Mouse (Mus musculus): ENCODE measurements around the gene Pik3cg. TPM values are rescaled to one million over a fixed set of nuclear protein-coding genes. Genes with fewer than 3 reads are reported as not detected.

Gene Pik3cg
- polyA plus RNA-seq, 1 experiment from 2014 or later, result 1.1 TPM

DNA sequence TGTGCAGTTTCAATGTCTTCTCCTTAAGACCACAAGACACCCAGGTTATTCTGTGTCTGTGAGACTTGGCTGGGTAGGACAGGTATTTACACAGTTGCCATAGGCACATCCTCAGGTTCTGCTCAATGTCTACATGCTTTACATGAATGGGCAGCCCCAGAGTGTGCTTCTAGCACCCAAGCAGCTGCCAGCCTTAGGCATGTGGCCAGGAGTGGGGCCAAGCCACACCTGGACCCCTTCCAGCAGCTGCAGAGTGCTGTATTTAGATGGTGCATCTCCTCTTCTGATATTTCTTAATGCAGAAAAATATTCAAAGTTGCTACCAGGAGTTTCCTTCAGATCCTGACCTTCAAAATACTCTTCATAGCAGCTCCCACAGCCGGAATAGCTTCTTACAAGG, 11.9 kb upstream of the Pik3cg start:
- Histone ChIP-seq H3K27ac (ENCODE audit: low read depth, low read length) (no peak overlapping the region), H3K4me3 (ENCODE audit: low read depth, low read length) (no peak overlapping the region), H3K4me2 (replicated peaks; ENCODE audit: low read depth) (no peak overlapping the region), H3K9ac (ENCODE audit: low read depth, low read length) (no peak overlapping the region), H3K27me3 (replicated peaks; ENCODE audit: control insufficient read depth, insufficient read depth, low read length) (no peaks in the 10 kb centered on the region), H3K9me3 (ENCODE audit: control insufficient read depth) (no peaks in the 10 kb centered on the region), H3K36me3 (ENCODE audit: control insufficient read depth, insufficient read depth) (no peaks in the 10 kb centered on the region), H3K4me1 (replicated peaks; ENCODE audit: control insufficient read depth, insufficient read depth, low read length) (no peaks in the 10 kb centered on the region)
- TF ChIP-seq CTCF (IDR thresholded peaks at IDR 0.05; ENCODE audit: low read depth), result no peak
- WGBS, result 86% methylated on average over 1 of the region's 1 CpGs
- ATAC-seq, result no peak

DNA sequence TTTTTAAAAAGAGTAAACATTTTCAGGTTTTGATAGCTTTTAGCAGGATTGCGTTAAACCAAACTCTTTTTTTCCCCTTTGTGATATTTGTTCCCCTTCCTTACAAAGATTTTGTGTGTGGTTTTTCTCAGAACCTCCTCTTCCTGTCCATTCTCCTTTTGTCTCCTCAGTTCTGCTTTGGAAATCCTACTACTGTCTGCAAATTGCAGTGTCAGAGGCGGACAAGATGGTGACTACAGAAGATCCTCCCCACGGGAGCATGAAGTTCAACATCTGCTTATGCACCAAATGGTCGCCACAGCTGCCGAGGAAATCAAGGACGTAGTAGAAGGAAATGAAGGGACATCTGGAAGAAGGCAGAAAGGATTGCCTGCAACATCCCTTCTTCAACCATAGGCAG, 6.7 kb upstream of the Pik3cg start:
- no peaks in the 10 kb centered on the region for H3K9me3 ChIP-seq (ENCODE audit: control insufficient read depth)
- H3K4me2 ChIP-seq (replicated peaks; ENCODE audit: low read depth), result no peak overlapping the region
- no peak for TF ChIP-seq CTCF (IDR thresholded peaks at IDR 0.05; ENCODE audit: low read depth)
- H3K27ac ChIP-seq (ENCODE audit: low read depth, low read length), result no peak overlapping the region
- ATAC-seq, result no peak
- 75% methylated on average over 6 of the region's 6 CpGs for WGBS
- H3K4me3 ChIP-seq (ENCODE audit: low read depth, low read length), result no peak overlapping the region
- no peaks in the 10 kb centered on the region for H3K36me3 ChIP-seq (ENCODE audit: control insufficient read depth, insufficient read depth)
- no peak overlapping the region for H3K9ac ChIP-seq (ENCODE audit: low read depth, low read length)
- H3K4me1 ChIP-seq (replicated peaks; ENCODE audit: control insufficient read depth, insufficient read depth, low read length), result no peaks in the 10 kb centered on the region
- H3K27me3 ChIP-seq (replicated peaks; ENCODE audit: control insufficient read depth, insufficient read depth, low read length), result no peaks in the 10 kb centered on the region

DNA sequence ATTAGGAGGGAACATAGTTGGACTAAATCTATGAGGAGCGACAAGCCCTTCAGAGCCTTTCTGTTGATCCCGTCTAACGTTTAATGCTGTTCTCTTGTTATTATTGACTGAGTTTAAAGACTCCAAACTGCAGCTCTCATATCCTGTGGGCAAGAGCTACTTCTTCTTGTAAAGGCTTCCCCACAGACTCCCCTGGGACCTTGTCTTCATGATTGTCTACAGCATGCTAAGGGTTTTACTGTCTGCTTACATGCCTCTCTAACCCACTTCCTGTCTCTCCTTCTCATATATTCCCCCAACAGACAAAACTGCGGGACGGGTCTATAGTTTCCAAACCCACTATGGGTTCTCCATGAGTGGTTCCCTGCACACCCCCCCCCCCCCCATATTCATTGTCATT, 4.2 kb upstream of the Pik3cg start:
- Histone ChIP-seq H3K27me3 (replicated peaks; ENCODE audit: control insufficient read depth, insufficient read depth, low read length) (no peaks in the 10 kb centered on the region), H3K4me3 (ENCODE audit: low read depth, low read length) (no peak overlapping the region), H3K9me3 (ENCODE audit: control insufficient read depth) (no peaks in the 10 kb centered on the region), H3K9ac (ENCODE audit: low read depth, low read length) (no peak overlapping the region), H3K36me3 (ENCODE audit: control insufficient read depth, insufficient read depth) (no peaks in the 10 kb centered on the region), H3K4me1 (replicated peaks; ENCODE audit: control insufficient read depth, insufficient read depth, low read length) (no peaks in the 10 kb centered on the region), H3K27ac (ENCODE audit: low read depth, low read length) (no peak overlapping the region), H3K4me2 (replicated peaks; ENCODE audit: low read depth) (no peak overlapping the region)
- no peak for ATAC-seq
- 73% methylated on average over 5 of the region's 5 CpGs for WGBS
- TF ChIP-seq CTCF (IDR thresholded peaks at IDR 0.05; ENCODE audit: low read depth), result no peak

DNA sequence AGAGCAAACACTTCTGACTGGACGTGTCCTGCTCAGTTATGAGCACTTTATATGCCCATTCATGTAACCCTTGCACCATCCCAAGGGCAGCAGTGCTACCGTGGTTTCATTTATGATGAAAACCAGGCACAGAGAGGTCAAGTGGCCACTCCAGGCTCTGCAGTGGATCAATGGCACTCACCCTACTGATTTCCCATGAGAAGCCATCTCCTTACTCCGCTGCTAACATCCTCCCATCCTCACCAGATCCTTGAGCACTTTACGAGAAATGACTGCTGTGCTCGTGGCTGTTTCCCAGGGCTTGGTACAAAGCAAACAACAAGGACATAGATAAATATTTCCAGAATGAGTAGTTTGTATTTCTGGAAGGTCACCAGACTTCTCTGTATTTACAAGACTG, 3.7 kb upstream of the Pik3cg start:
- no peak for ATAC-seq
- Histone ChIP-seq H3K27me3 (replicated peaks; ENCODE audit: control insufficient read depth, insufficient read depth, low read length) (no peaks in the 10 kb centered on the region), H3K9ac (ENCODE audit: low read depth, low read length) (no peak overlapping the region), H3K4me2 (replicated peaks; ENCODE audit: low read depth) (no peak overlapping the region), H3K4me1 (replicated peaks; ENCODE audit: control insufficient read depth, insufficient read depth, low read length) (no peaks in the 10 kb centered on the region), H3K9me3 (ENCODE audit: control insufficient read depth) (no peaks in the 10 kb centered on the region), H3K36me3 (ENCODE audit: control insufficient read depth, insufficient read depth) (no peaks in the 10 kb centered on the region), H3K27ac (ENCODE audit: low read depth, low read length) (no peak overlapping the region), H3K4me3 (ENCODE audit: low read depth, low read length) (no peak overlapping the region)
- TF ChIP-seq CTCF (IDR thresholded peaks at IDR 0.05; ENCODE audit: low read depth), result no peak
- 58% methylated on average over 5 of the region's 5 CpGs for WGBS

DNA sequence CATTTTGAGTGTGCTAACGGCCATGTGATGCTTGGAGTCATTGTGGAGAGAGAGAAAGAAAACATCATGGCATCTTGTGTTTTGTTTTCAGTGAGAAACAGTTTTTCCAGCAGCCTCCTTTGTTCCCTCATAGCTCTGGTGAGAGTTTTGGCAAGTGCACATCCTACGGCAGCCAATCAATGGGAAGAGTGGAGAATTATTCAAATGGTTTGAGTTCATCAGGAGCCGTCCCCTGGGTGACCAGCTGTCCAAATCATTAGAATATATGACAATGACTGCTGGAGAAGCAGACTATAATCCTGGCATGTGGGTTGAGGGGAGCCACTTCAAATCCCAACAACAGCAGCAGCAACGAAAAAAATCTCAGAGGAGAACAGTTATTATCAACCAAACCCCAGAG, 2.8 kb upstream of the Pik3cg start:
- no peaks in the 10 kb centered on the region for H3K36me3 ChIP-seq (ENCODE audit: control insufficient read depth, insufficient read depth)
- no peak overlapping the region for H3K4me3 ChIP-seq (ENCODE audit: low read depth, low read length)
- H3K4me1 ChIP-seq (replicated peaks; ENCODE audit: control insufficient read depth, insufficient read depth, low read length), result no peaks in the 10 kb centered on the region
- no peaks in the 10 kb centered on the region for H3K27me3 ChIP-seq (replicated peaks; ENCODE audit: control insufficient read depth, insufficient read depth, low read length)
- no peak overlapping the region for H3K27ac ChIP-seq (ENCODE audit: low read depth, low read length)
- no peak overlapping the region for H3K9ac ChIP-seq (ENCODE audit: low read depth, low read length)
- WGBS, result 80% methylated on average over 4 of the region's 4 CpGs
- H3K4me2 ChIP-seq (replicated peaks; ENCODE audit: low read depth), result no peak overlapping the region
- H3K9me3 ChIP-seq (ENCODE audit: control insufficient read depth), result no peaks in the 10 kb centered on the region
- TF ChIP-seq CTCF (IDR thresholded peaks at IDR 0.05; ENCODE audit: low read depth), result no peak
- no peak for ATAC-seq

DNA sequence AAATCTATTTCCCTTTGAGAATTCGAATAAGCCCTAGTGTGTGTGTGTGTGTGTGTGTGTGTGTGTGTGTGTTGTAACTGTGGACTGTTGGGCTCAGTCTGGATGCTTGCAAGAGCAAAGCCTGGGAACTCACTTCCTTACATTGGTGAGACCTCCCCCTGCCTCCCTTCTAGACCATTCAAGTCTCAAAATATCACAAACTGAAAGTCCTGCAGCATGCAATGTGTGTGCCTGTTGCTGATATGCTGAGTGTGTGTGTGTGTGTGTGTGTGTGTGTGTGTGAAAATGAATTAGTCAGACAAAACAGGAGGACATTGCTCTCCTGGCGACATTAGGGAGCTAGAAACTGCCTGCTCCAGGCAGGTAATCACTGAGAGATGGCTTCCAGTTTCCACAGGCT, 492 bp upstream of the Pik3cg start:
- no peak for ATAC-seq
- TF ChIP-seq CTCF (IDR thresholded peaks at IDR 0.05; ENCODE audit: low read depth), result no peak
- Histone ChIP-seq H3K27ac (ENCODE audit: low read depth, low read length) (no peak overlapping the region), H3K36me3 (ENCODE audit: control insufficient read depth, insufficient read depth) (no peaks in the 10 kb centered on the region), H3K4me1 (replicated peaks; ENCODE audit: control insufficient read depth, insufficient read depth, low read length) (no peaks in the 10 kb centered on the region), H3K4me2 (replicated peaks; ENCODE audit: low read depth) (peak overlapping the region; percentile 51), H3K9me3 (ENCODE audit: control insufficient read depth) (no peaks in the 10 kb centered on the region), H3K27me3 (replicated peaks; ENCODE audit: control insufficient read depth, insufficient read depth, low read length) (no peaks in the 10 kb centered on the region), H3K9ac (ENCODE audit: low read depth, low read length) (no peak overlapping the region), H3K4me3 (ENCODE audit: low read depth, low read length) (peak overlapping the region; percentile 32; the same call in 1 of the 2 replicates)
- 60% methylated on average over 2 of the region's 2 CpGs for WGBS

DNA sequence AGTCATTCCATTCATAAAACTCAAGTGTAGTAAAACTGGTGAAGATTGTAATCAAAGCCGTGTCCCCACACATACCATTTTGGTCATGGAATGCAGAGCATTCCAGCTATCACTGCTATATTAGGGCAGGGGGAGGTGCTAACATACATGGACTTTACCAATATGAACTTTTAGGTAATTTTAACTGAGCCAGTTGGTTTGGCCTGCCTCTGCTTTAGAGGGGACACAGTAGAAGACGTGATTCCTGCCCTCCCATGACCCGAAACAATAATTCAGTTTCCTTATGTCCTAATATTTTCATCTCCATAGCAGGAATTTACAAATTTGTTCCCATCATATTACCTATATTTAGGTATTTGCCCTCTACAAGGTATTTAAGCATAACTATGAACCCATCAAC, 1.3 kb downstream of the Pik3cg start:
- 73% methylated on average over 3 of the region's 3 CpGs for WGBS
- TF ChIP-seq CTCF (IDR thresholded peaks at IDR 0.05; ENCODE audit: low read depth), result no peak

More for the DNA sequence above, 1.3 kb downstream of the Pik3cg start:
- H3K27me3 ChIP-seq (replicated peaks; ENCODE audit: control insufficient read depth, insufficient read depth, low read length), result no peaks in the 10 kb centered on the region
- no peaks in the 10 kb centered on the region for H3K36me3 ChIP-seq (ENCODE audit: control insufficient read depth, insufficient read depth)
- no peak overlapping the region for H3K27ac ChIP-seq (ENCODE audit: low read depth, low read length)
- H3K9ac ChIP-seq (ENCODE audit: low read depth, low read length), result no peak overlapping the region
- no peak overlapping the region for H3K4me2 ChIP-seq (replicated peaks; ENCODE audit: low read depth)
- no peaks in the 10 kb centered on the region for H3K9me3 ChIP-seq (ENCODE audit: control insufficient read depth)
- H3K4me3 ChIP-seq (ENCODE audit: low read depth, low read length), result no peak overlapping the region
- H3K4me1 ChIP-seq (replicated peaks; ENCODE audit: control insufficient read depth, insufficient read depth, low read length), result no peaks in the 10 kb centered on the region
- no peak for ATAC-seq

All from intestine, postnatal 0 days (tissue).